Mouse (Mus musculus): Measurements from ENCODE around the gene Itpkb. TPM values are rescaled to one million over a fixed set of nuclear protein-coding genes. Genes with fewer than 3 reads are reported as not detected.

Itpkb gene
- polyA plus RNA-seq, 1 experiment from 2014 or later, result 1.8 TPM

DNA sequence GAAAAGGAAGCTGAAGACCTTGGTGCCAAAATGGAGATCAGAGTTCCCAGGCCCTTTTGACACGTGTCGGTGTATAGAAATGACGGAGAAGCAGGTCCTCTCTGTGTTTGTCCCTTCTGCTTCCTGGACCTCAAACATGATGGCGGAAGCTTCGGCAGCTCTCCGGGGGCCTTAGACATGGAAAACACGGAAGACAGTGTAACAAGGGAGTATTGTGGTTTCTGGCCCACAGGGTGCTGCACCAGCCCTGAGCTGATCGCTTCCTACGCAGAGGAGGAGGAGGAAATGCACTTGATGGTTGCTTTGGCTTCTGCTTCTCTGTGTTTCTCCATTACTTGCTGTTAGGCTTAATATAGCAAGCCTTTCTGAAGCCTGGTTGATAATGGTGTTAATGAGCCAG, 34.2 kb upstream of the Itpkb start:
- no peak overlapping the region for H3K4me3 ChIP-seq (replicated peaks; ENCODE audit: low read depth, low read length)
- H3K27ac ChIP-seq (replicated peaks; ENCODE audit: low read depth, low read length), result no peak overlapping the region
- H3K9me3 ChIP-seq (ENCODE audit: control insufficient read depth, low read length), result no peaks in the 10 kb centered on the region
- ATAC-seq (ENCODE audit: low FRiP score, low TSS enrichment) (no peak), DNase-seq (no peak)
- H3K27me3 ChIP-seq (ENCODE audit: control insufficient read depth, insufficient read depth, low read length), result no peaks in the 10 kb centered on the region
- whole genome bisulfite sequencing, result 91% methylated on average over 9 of the region's 9 CpGs
- no peaks in the 10 kb centered on the region for H3K36me3 ChIP-seq (ENCODE audit: control insufficient read depth, insufficient read depth, low read length)
- H3K4me1 ChIP-seq (ENCODE audit: control insufficient read depth, insufficient read depth, low read length), result no peaks in the 10 kb centered on the region
- no peak overlapping the region for H3K9ac ChIP-seq (replicated peaks; ENCODE audit: low read length)
- no peak overlapping the region for H3K4me2 ChIP-seq (ENCODE audit: low read length)

DNA sequence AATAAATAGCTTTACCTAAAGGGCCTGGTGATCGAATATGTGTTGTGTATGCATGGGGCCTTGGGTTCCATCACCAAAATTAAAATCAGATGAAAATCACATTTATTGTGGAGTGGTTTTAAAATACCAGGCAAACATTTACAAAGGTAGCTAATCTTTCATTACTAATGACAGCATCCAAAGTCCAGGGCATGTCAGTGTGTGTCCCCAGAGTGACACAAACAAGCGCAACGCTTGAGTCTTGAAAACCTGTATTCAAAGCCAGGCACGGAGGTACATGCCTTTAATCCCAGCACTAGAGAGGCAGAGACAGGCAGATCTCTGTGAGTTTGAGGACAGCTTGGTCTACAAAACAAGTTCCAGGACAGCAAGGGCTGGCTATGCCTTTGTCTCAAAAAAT, 30.6 kb upstream of the Itpkb start:
- ATAC-seq (ENCODE audit: low FRiP score, low TSS enrichment), result no peak
- Histone ChIP-seq H3K4me3 (replicated peaks; ENCODE audit: low read depth, low read length) (no peak overlapping the region), H3K9me3 (ENCODE audit: control insufficient read depth, low read length) (no peaks in the 10 kb centered on the region), H3K27ac (replicated peaks; ENCODE audit: low read depth, low read length) (no peak overlapping the region), H3K9ac (replicated peaks; ENCODE audit: low read length) (no peak overlapping the region), H3K4me1 (ENCODE audit: control insufficient read depth, insufficient read depth, low read length) (no peaks in the 10 kb centered on the region), H3K4me2 (ENCODE audit: low read length) (no peak overlapping the region), H3K27me3 (ENCODE audit: control insufficient read depth, insufficient read depth, low read length) (no peaks in the 10 kb centered on the region), H3K36me3 (ENCODE audit: control insufficient read depth, insufficient read depth, low read length) (no peaks in the 10 kb centered on the region)
- DNase-seq, result no peak
- 91% methylated on average over 4 of the region's 4 CpGs for WGBS

DNA sequence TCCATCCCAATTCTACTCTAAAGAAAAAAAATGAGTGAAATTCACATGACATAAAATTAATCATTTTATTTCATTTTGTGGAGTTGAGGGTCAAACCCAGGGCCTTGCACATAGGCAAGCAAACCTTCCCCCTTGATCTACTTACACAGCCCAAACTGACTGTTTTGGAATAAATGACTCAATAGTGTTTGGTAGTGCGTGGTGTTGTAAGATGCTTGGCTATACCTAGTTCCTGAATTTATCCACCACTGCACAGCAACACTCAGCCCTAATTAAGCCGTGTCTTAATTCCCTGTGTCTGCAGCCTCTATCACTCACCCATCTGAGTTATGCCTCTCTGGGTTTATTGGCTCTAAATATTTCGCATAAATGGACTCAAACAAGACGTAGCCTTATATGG, 30.0 kb upstream of the Itpkb start:
- H3K4me3 ChIP-seq (replicated peaks; ENCODE audit: low read depth, low read length), result no peak overlapping the region
- 93% methylated on average over 4 of the region's 4 CpGs for WGBS
- ATAC-seq (ENCODE audit: low FRiP score, low TSS enrichment) (no peak), DNase-seq (no peak)
- H3K9ac ChIP-seq (replicated peaks; ENCODE audit: low read length), result no peak overlapping the region
- no peaks in the 10 kb centered on the region for H3K4me1 ChIP-seq (ENCODE audit: control insufficient read depth, insufficient read depth, low read length)
- no peak overlapping the region for H3K27ac ChIP-seq (replicated peaks; ENCODE audit: low read depth, low read length)
- H3K4me2 ChIP-seq (ENCODE audit: low read length), result no peak overlapping the region
- H3K27me3 ChIP-seq (ENCODE audit: control insufficient read depth, insufficient read depth, low read length), result no peaks in the 10 kb centered on the region
- H3K9me3 ChIP-seq (ENCODE audit: control insufficient read depth, low read length), result no peaks in the 10 kb centered on the region
- H3K36me3 ChIP-seq (ENCODE audit: control insufficient read depth, insufficient read depth, low read length), result no peaks in the 10 kb centered on the region

- no peak for ATAC-seq (ENCODE audit: low FRiP score, low TSS enrichment)
- WGBS, result 56% methylated on average over 4 of the region's 4 CpGs
- H3K27me3 ChIP-seq (ENCODE audit: control insufficient read depth, insufficient read depth, low read length), result no peaks in the 10 kb centered on the region
Observed at GRCm38 (mm10) chr1:180300997-180301396, 29.3 kb upstream of the Itpkb start.

GRCm38 (mm10) chr1:180302253-180303120, 27.8 kb upstream of the Itpkb start:
- DNase-seq (no peak), ATAC-seq (ENCODE audit: low FRiP score, low TSS enrichment) (no peak)
- Histone ChIP-seq H3K4me1 (ENCODE audit: control insufficient read depth, insufficient read depth, low read length) (no peaks in the 10 kb centered on the region), H3K36me3 (ENCODE audit: control insufficient read depth, insufficient read depth, low read length) (no peaks in the 10 kb centered on the region), H3K9ac (replicated peaks; ENCODE audit: low read length) (no peak overlapping the region), H3K4me2 (ENCODE audit: low read length) (no peak overlapping the region), H3K4me3 (replicated peaks; ENCODE audit: low read depth, low read length) (no peak overlapping the region), H3K9me3 (ENCODE audit: control insufficient read depth, low read length) (no peaks in the 10 kb centered on the region), H3K27me3 (ENCODE audit: control insufficient read depth, insufficient read depth, low read length) (no peaks in the 10 kb centered on the region), H3K27ac (replicated peaks; ENCODE audit: low read depth, low read length) (no peak overlapping the region)
- WGBS, result 65% methylated on average over 12 of the region's 12 CpGs

More at GRCm38 (mm10) chr1:180300997-180301396, 29.3 kb upstream of the Itpkb start:
- Histone ChIP-seq H3K4me1 (ENCODE audit: control insufficient read depth, insufficient read depth, low read length) (no peaks in the 10 kb centered on the region), H3K36me3 (ENCODE audit: control insufficient read depth, insufficient read depth, low read length) (no peaks in the 10 kb centered on the region), H3K4me3 (replicated peaks; ENCODE audit: low read depth, low read length) (no peak overlapping the region), H3K9ac (replicated peaks; ENCODE audit: low read length) (no peak overlapping the region), H3K9me3 (ENCODE audit: control insufficient read depth, low read length) (no peaks in the 10 kb centered on the region), H3K27ac (replicated peaks; ENCODE audit: low read depth, low read length) (no peak overlapping the region), H3K4me2 (ENCODE audit: low read length) (no peak overlapping the region)
- DNase-seq, result no peak

GRCm38 (mm10) chr1:180303600-180303999, 26.7 kb upstream of the Itpkb start:
- H3K36me3 ChIP-seq (ENCODE audit: control insufficient read depth, insufficient read depth, low read length), result no peaks in the 10 kb centered on the region
- no peaks in the 10 kb centered on the region for H3K27me3 ChIP-seq (ENCODE audit: control insufficient read depth, insufficient read depth, low read length)
- no peak for DNase-seq
- no peaks in the 10 kb centered on the region for H3K9me3 ChIP-seq (ENCODE audit: control insufficient read depth, low read length)
- no peak overlapping the region for H3K27ac ChIP-seq (replicated peaks; ENCODE audit: low read depth, low read length)
- ATAC-seq (ENCODE audit: low FRiP score, low TSS enrichment), result no peak
- H3K4me1 ChIP-seq (ENCODE audit: control insufficient read depth, insufficient read depth, low read length), result 0 out of 2 replicates have a peak, but pooled peaks cover 4% of the 10 kb centered on the region
- H3K4me3 ChIP-seq (replicated peaks; ENCODE audit: low read depth, low read length), result no peak overlapping the region
- 38% methylated on average over 5 of the region's 5 CpGs for WGBS
- no peak overlapping the region for H3K9ac ChIP-seq (replicated peaks; ENCODE audit: low read length)
- H3K4me2 ChIP-seq (ENCODE audit: low read length), result no peak overlapping the region

- Histone ChIP-seq H3K9ac (replicated peaks; ENCODE audit: low read length) (no peak overlapping the region), H3K4me2 (ENCODE audit: low read length) (no peak overlapping the region), H3K4me1 (ENCODE audit: control insufficient read depth, insufficient read depth, low read length) (0 out of 2 replicates have a peak, but pooled peaks cover 4% of the 10 kb centered on the region), H3K27ac (replicated peaks; ENCODE audit: low read depth, low read length) (no peak overlapping the region), H3K9me3 (ENCODE audit: control insufficient read depth, low read length) (no peaks in the 10 kb centered on the region), H3K4me3 (replicated peaks; ENCODE audit: low read depth, low read length) (no peak overlapping the region), H3K27me3 (ENCODE audit: control insufficient read depth, insufficient read depth, low read length) (no peaks in the 10 kb centered on the region), H3K36me3 (ENCODE audit: control insufficient read depth, insufficient read depth, low read length) (no peaks in the 10 kb centered on the region)
- ATAC-seq (ENCODE audit: low FRiP score, low TSS enrichment) (no peak), DNase-seq (no peak)
- WGBS, result 74% methylated on average over 9 of the region's 9 CpGs
Observed at GRCm38 (mm10) chr1:180306889-180307288, 23.4 kb upstream of the Itpkb start.

DNA sequence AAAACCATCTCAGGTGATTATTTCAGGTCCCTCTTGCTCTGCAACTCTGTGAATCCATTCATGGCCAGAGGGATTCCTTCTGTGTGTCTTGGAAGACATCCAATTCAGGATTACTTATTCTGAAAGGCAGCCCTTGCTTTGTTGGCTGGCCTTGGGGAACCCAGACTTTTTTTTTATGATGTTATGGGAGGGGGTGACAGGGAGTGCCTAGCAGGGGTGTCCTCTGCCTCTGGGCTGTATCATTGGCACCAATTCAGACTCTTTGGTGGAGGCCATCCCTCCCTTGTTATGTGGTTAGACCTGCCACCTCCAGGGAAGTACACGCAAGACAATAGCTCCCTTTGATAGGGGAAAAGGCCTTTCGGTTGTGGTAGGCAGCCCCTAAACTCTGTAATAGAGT, 22.6 kb upstream of the Itpkb start:
- Histone ChIP-seq H3K36me3 (ENCODE audit: control insufficient read depth, insufficient read depth, low read length) (no peaks in the 10 kb centered on the region), H3K4me2 (ENCODE audit: low read length) (no peak overlapping the region), H3K4me3 (replicated peaks; ENCODE audit: low read depth, low read length) (no peak overlapping the region), H3K27ac (replicated peaks; ENCODE audit: low read depth, low read length) (no peak overlapping the region), H3K9ac (replicated peaks; ENCODE audit: low read length) (no peak overlapping the region), H3K9me3 (ENCODE audit: control insufficient read depth, low read length) (no peaks in the 10 kb centered on the region), H3K27me3 (ENCODE audit: control insufficient read depth, insufficient read depth, low read length) (no peaks in the 10 kb centered on the region), H3K4me1 (ENCODE audit: control insufficient read depth, insufficient read depth, low read length) (peaks cover 5% of the 10 kb centered on the region)
- WGBS, result 63% methylated on average over 2 of the region's 2 CpGs
- ATAC-seq (ENCODE audit: low FRiP score, low TSS enrichment), result no peak
- DNase-seq, result peak; percentile 27

GRCm38 (mm10) chr1:180308897-180309296, 21.4 kb upstream of the Itpkb start:
- Histone ChIP-seq H3K9me3 (ENCODE audit: control insufficient read depth, low read length) (no peaks in the 10 kb centered on the region), H3K27me3 (ENCODE audit: control insufficient read depth, insufficient read depth, low read length) (no peaks in the 10 kb centered on the region), H3K36me3 (ENCODE audit: control insufficient read depth, insufficient read depth, low read length) (no peaks in the 10 kb centered on the region), H3K27ac (replicated peaks; ENCODE audit: low read depth, low read length) (no peak overlapping the region), H3K4me1 (ENCODE audit: control insufficient read depth, insufficient read depth, low read length) (peaks cover 18% of the 10 kb centered on the region), H3K4me3 (replicated peaks; ENCODE audit: low read depth, low read length) (no peak overlapping the region), H3K4me2 (ENCODE audit: low read length) (no peak overlapping the region), H3K9ac (replicated peaks; ENCODE audit: low read length) (no peak overlapping the region)
- no peak for DNase-seq
- ATAC-seq (ENCODE audit: low FRiP score, low TSS enrichment), result no peak
- 75% methylated on average over 4 of the region's 4 CpGs for WGBS
